Mouse (Mus musculus) heart, adult 2 months (tissue): ENCODE measurements around the gene 9430038I01Rik. TPM values are rescaled to one million over a fixed set of nuclear protein-coding genes. Genes with fewer than 3 reads are reported as not detected.

Experiments
- DNase-seq, 2 experiments: peaks; one replicate each; pipeline ENCODE4 v3.0.0; 2021
- H3K27ac ChIP-seq: fragments of 200-600 bp; 2 replicates; pipeline ENCODE4 v1.8.1; 2022
- H3K27me3 ChIP-seq: fragments of 200-500 bp; 2 replicates; pipeline ENCODE4 v1.6.1; 2012; ENCODE audit warnings: mild to moderate bottlenecking, low read length, inconsistent platforms, mixed read lengths; ENCODE audit not compliant: control insufficient read depth, insufficient read depth
- H3K36me3 ChIP-seq: fragments of 200-500 bp; 2 replicates; pipeline ENCODE4 v1.6.1; 2012; ENCODE audit warnings: low read length, inconsistent platforms; ENCODE audit not compliant: control insufficient read depth, insufficient read depth
- H3K4me1 ChIP-seq: fragments of 200-500 bp; 2 replicates; pipeline ENCODE4 v1.6.1; 2011; ENCODE audit warnings: low read length; ENCODE audit not compliant: control insufficient read depth, insufficient read depth
- H3K4me3 ChIP-seq: fragments of 200-600 bp; 2 replicates; pipeline ENCODE4 v1.8.1; 2022
- H3K79me2 ChIP-seq: fragments of 200-500 bp; replicated peaks from 2 replicates; pipeline ENCODE4 v1.6.1; 2012; ENCODE audit warnings: mild to moderate bottlenecking, inconsistent platforms, low read length, moderate library complexity, mixed read lengths; ENCODE audit not compliant: control insufficient read depth, insufficient read depth
- H3K9ac ChIP-seq: fragments of 200-500 bp; 2 replicates; pipeline ENCODE4 v1.6.1; 2012; ENCODE audit warnings: low read depth, mild to moderate bottlenecking, control low read depth, inconsistent platforms, low read length, mixed read lengths
- CTCF ChIP-seq: fragments of 200-600 bp; IDR thresholded peaks from 2 replicates; pipeline ENCODE4 v1.8.1; 2022; ENCODE audit warnings: antibody characterized with exemption, mild to moderate bottlenecking, moderate library complexity
- EP300 ChIP-seq: fragments of 200-500 bp; IDR thresholded peaks from 2 replicates; pipeline ENCODE4 v1.6.1; 2011; ENCODE audit warnings: low read depth, low read length, control low read depth; ENCODE audit not compliant: insufficient read depth
- POLR2A ChIP-seq: fragments of 200-500 bp; IDR thresholded peaks from 2 replicates; pipeline ENCODE4 v1.6.1; 2011; ENCODE audit warnings: mild to moderate bottlenecking, low read depth, low read length, control low read depth; ENCODE audit not compliant: insufficient read depth
- WGBS: fragments of 180-500 bp; shearing (Covaris S2); methylation state at CpG from one replicate; pipeline ENCODE4 v1.1.7; 2018; 5-methylcytosine and 5-hydroxymethylcytosine counted together
- intact Hi-C: fragments of 180-260 bp; cut with DNase I; formaldehyde crosslinking; loops from one replicate; pipeline ENCODE4 v1.15.1; 2025
- polyA plus RNA-seq: library from polyadenylated mRNA; depleted of rRNA; stranded (reverse); fragments of >200 nt; gene quantifications from 2 replicates; pipeline ENCODE4 v1.2.3, GENCODE M21; 2012
- total RNA-seq, 2 experiments: library from RNA; stranded (reverse); gene quantifications; 2 replicates each; pipeline ENCODE4 v1.2.3; 2021

Gene 9430038I01Rik
- total and polyA plus RNA-seq, 3 experiments = 5.6 to 7.8 (median 7.2) TPM

- H3K27me3 ChIP-seq = no peaks in the 10 kb centered on the region
- no peak for DNase-seq
- 97% methylated on average over 5 of the region's 5 CpGs for WGBS
- H3K36me3 ChIP-seq = no peaks in the 10 kb centered on the region
- no peak overlapping the region for H3K9ac ChIP-seq
- intact Hi-C loops = no loop called here
- H3K79me2 ChIP-seq = no peaks in the 10 kb centered on the region
- no peak overlapping the region for H3K27ac ChIP-seq
- TF ChIP-seq CTCF = no peak
- no peak for TF ChIP-seq EP300
- no peak for TF ChIP-seq POLR2A
- no peak overlapping the region for H3K4me3 ChIP-seq
- H3K4me1 ChIP-seq = no peaks in the 10 kb centered on the region
These were observed 22.7 kb downstream of the 9430038I01Rik start for GRCm38 (mm10) chr7:137387863-137388262.

DNA sequence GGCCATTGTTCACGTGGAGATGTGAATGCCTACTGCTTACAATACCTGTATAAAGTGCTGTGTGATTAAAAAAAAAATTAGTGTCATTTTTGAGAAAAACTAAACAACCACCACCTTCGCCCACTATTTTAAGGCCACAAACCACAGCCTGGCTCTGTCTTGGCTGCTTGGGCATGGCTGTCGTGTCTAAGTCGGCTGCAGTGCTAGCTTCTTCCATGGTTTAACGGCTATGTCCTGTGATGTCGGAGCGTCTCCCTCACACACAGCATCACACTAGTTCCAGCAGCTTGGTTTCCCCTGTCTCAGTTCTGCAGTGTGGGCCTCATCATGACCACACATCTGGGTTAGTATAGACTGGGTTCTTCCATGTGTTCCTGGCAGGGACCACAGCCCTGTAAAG, 35.6 kb downstream of the 9430038I01Rik start:
- no peaks in the 10 kb centered on the region for H3K79me2 ChIP-seq
- TF ChIP-seq CTCF = no peak
- TF ChIP-seq EP300 = no peak
- no peak for TF ChIP-seq POLR2A
- DNase-seq = no peak
- no peaks in the 10 kb centered on the region for H3K36me3 ChIP-seq
- no peaks in the 10 kb centered on the region for H3K27me3 ChIP-seq
- intact Hi-C loops = no loop called here
- H3K4me3 ChIP-seq = no peak overlapping the region
- no peaks in the 10 kb centered on the region for H3K4me1 ChIP-seq
- H3K27ac ChIP-seq = no peak overlapping the region
- no peak overlapping the region for H3K9ac ChIP-seq
- 95% methylated on average over 7 of the region's 7 CpGs for WGBS

DNA sequence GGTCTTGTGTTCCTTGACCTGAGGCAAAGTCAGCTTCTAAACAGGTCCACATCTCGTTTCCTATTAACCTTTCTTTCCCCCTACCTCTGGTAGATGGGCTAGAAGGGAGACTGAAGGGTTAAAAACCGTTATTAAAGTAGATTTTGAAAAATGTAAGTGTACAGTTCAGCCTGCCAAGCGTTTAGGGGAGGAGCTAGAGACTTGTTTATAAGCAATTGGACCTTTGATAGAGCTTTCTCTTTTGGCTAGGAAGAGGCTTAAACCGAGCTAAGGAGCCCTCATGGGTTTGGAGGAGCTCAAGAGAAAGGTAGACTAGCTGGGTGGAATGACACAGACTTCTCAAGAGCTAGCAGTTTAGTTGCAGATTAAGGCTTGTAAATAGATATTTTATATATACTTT, 38.8 kb downstream of the 9430038I01Rik start:
- Histone ChIP-seq H3K79me2 (no peaks in the 10 kb centered on the region), H3K36me3 (no peaks in the 10 kb centered on the region), H3K4me1 (no peaks in the 10 kb centered on the region), H3K4me3 (no peak overlapping the region), H3K27me3 (no peaks in the 10 kb centered on the region), H3K27ac (no peak overlapping the region), H3K9ac (no peak overlapping the region)
- DNase-seq = no peak
- WGBS = 45% methylated on average over 4 of the region's 4 CpGs
- intact Hi-C loops = no loop called here
- TF ChIP-seq POLR2A = no peak
- TF ChIP-seq EP300 = no peak
- no peak for TF ChIP-seq CTCF

- Histone ChIP-seq H3K27ac (no peak overlapping the region), H3K4me3 (no peak overlapping the region), H3K36me3 (no peaks in the 10 kb centered on the region), H3K9ac (no peak overlapping the region), H3K27me3 (no peaks in the 10 kb centered on the region), H3K79me2 (no peaks in the 10 kb centered on the region), H3K4me1 (no peaks in the 10 kb centered on the region)
- TF ChIP-seq EP300 (no peak), POLR2A (no peak), CTCF (no peak)
- no peak for DNase-seq
- 74% methylated on average over 2 of the region's 2 CpGs for WGBS
- intact Hi-C loops = no loop called here
These were observed 40.4 kb downstream of the 9430038I01Rik start for GRCm38 (mm10) chr7:137370175-137370574.

GRCm38 (mm10) chr7:137366736-137367135, 43.8 kb downstream of the 9430038I01Rik start:
- intact Hi-C loops = no loop called here
- DNase-seq = no peak
- Histone ChIP-seq H3K27ac (no peak overlapping the region), H3K36me3 (no peaks in the 10 kb centered on the region), H3K79me2 (no peaks in the 10 kb centered on the region), H3K4me3 (no peak overlapping the region), H3K9ac (no peak overlapping the region), H3K27me3 (no peaks in the 10 kb centered on the region), H3K4me1 (no peaks in the 10 kb centered on the region)
- 77% methylated on average over 4 of the region's 4 CpGs for WGBS
- TF ChIP-seq CTCF (0 out of 2 replicates have a peak, but pooled peaks have one; percentile 9), POLR2A (no peak)

- Histone ChIP-seq H3K9ac (no peak overlapping the region), H3K4me3 (no peak overlapping the region), H3K36me3 (no peaks in the 10 kb centered on the region), H3K79me2 (no peaks in the 10 kb centered on the region), H3K27me3 (no peaks in the 10 kb centered on the region), H3K4me1 (no peaks in the 10 kb centered on the region), H3K27ac (no peak overlapping the region)
- DNase-seq = no peak
- intact Hi-C loops = no loop called here
- no peak for TF ChIP-seq EP300
- no peak for TF ChIP-seq CTCF
- no peak for TF ChIP-seq POLR2A
- WGBS = 87% methylated on average over 8 of the region's 8 CpGs
These were observed 45.5 kb downstream of the 9430038I01Rik start for GRCm38 (mm10) chr7:137365056-137365455.
